Mouse (Mus musculus): Measurements from ENCODE around the gene Snrpd3. TPM values are rescaled to one million over a fixed set of nuclear protein-coding genes. Genes with fewer than 3 reads are reported as not detected.

Snrpd3 gene
- total and polyA plus RNA-seq, 2 experiments, result 12.5 to 26.6 TPM

GRCm38 (mm10) chr10:75559041-75559675 is 41.8 kb downstream of the Snrpd3 start:
- TF ChIP-seq POLR2A (IDR thresholded peaks at IDR 0.05; ENCODE audit: extremely low read depth, insufficient read depth, low read length) (no peak), CTCF (IDR thresholded peaks at IDR 0.05; ENCODE audit: low read depth, low read length) (no peak)
- no peak overlapping the region for H3K9ac ChIP-seq (ENCODE audit: low read depth, low read length)
- WGBS, result 13% methylated on average over 14 of the region's 14 CpGs
- peaks cover 9% of the 10 kb centered on the region for H3K27me3 ChIP-seq (ENCODE audit: control insufficient read depth, insufficient read depth, low read length)
- no peak overlapping the region for H3K4me3 ChIP-seq (ENCODE audit: insufficient read depth, low read depth, low read length)
- no peak for DNase-seq (ENCODE audit: extremely low read depth, low read depth, low spot score)
- no peaks in the 10 kb centered on the region for H3K36me3 ChIP-seq (ENCODE audit: control insufficient read depth, insufficient read depth, low read length)
- H3K4me1 ChIP-seq (ENCODE audit: control insufficient read depth, insufficient read depth, low read length), result 0 out of 2 replicates have a peak, but pooled peaks cover 2% of the 10 kb centered on the region
- no peaks in the 10 kb centered on the region for H3K79me2 ChIP-seq (ENCODE audit: control insufficient read depth, insufficient read depth, low read length)
- H3K27ac ChIP-seq (replicated peaks; ENCODE audit: insufficient read depth, low read depth, low read length), result no peak overlapping the region

GRCm38 (mm10) chr10:75559676-75560548 is 42.6 kb downstream of the Snrpd3 start, which contains the start of gene Lrrc75b:
Gene Lrrc75b (minus strand): TSS chr10:75560330.
- H3K27ac ChIP-seq (replicated peaks; ENCODE audit: insufficient read depth, low read depth, low read length), result no peak within 1 kb of the TSS
- H3K27me3 ChIP-seq (ENCODE audit: control insufficient read depth, insufficient read depth, low read length), result peaks cover 9% of the 10 kb centered on the region
- TF ChIP-seq POLR2A (IDR thresholded peaks at IDR 0.05; ENCODE audit: extremely low read depth, insufficient read depth, low read length), result no peak
- TF ChIP-seq CTCF (IDR thresholded peaks at IDR 0.05; ENCODE audit: low read depth, low read length), result no peak
- 3% methylated on average over 68 of the region's 75 CpGs for WGBS
- H3K4me3 ChIP-seq (ENCODE audit: insufficient read depth, low read depth, low read length), result peak within 1 kb of the TSS; percentile 2; the same call in 1 of the 2 replicates
- no peaks in the 10 kb centered on the region for H3K36me3 ChIP-seq (ENCODE audit: control insufficient read depth, insufficient read depth, low read length)
- H3K9ac ChIP-seq (ENCODE audit: low read depth, low read length), result 0 out of 2 replicates have a peak within 1 kb of the TSS, but pooled peaks have one; percentile 11
- H3K79me2 ChIP-seq (ENCODE audit: control insufficient read depth, insufficient read depth, low read length), result no peaks in the 10 kb centered on the region
- DNase-seq (ENCODE audit: extremely low read depth, low read depth, low spot score), result peak; percentile 58
- H3K4me1 ChIP-seq (ENCODE audit: control insufficient read depth, insufficient read depth, low read length), result 0 out of 2 replicates have a peak, but pooled peaks cover 2% of the 10 kb centered on the region

GRCm38 (mm10) chr10:75560549-75560899 is 43.2 kb downstream of the Snrpd3 start:
- whole genome bisulfite sequencing, result 38% methylated on average over 6 of the region's 6 CpGs
- no peak overlapping the region for H3K27ac ChIP-seq (replicated peaks; ENCODE audit: insufficient read depth, low read depth, low read length)
- H3K79me2 ChIP-seq (ENCODE audit: control insufficient read depth, insufficient read depth, low read length), result no peaks in the 10 kb centered on the region
- H3K4me1 ChIP-seq (ENCODE audit: control insufficient read depth, insufficient read depth, low read length), result 0 out of 2 replicates have a peak, but pooled peaks cover 2% of the 10 kb centered on the region
- no peak for TF ChIP-seq POLR2A (IDR thresholded peaks at IDR 0.05; ENCODE audit: extremely low read depth, insufficient read depth, low read length)
- H3K9ac ChIP-seq (ENCODE audit: low read depth, low read length), result no peak overlapping the region
- no peak for DNase-seq (ENCODE audit: extremely low read depth, low read depth, low spot score)
- H3K27me3 ChIP-seq (ENCODE audit: control insufficient read depth, insufficient read depth, low read length), result peaks cover 9% of the 10 kb centered on the region
- H3K36me3 ChIP-seq (ENCODE audit: control insufficient read depth, insufficient read depth, low read length), result no peaks in the 10 kb centered on the region
- H3K4me3 ChIP-seq (ENCODE audit: insufficient read depth, low read depth, low read length), result no peak overlapping the region

- H3K27ac ChIP-seq (replicated peaks; ENCODE audit: insufficient read depth, low read depth, low read length), result no peak within 1 kb of the TSS
- H3K4me1 ChIP-seq (ENCODE audit: control insufficient read depth, insufficient read depth, low read length), result 0 out of 2 replicates have a peak, but pooled peaks cover 2% of the 10 kb centered on the region
- no peak within 1 kb of the TSS for H3K9ac ChIP-seq (ENCODE audit: low read depth, low read length)
- TF ChIP-seq CTCF (IDR thresholded peaks at IDR 0.05; ENCODE audit: low read depth, low read length) (no peak), POLR2A (IDR thresholded peaks at IDR 0.05; ENCODE audit: extremely low read depth, insufficient read depth, low read length) (no peak)
- no peaks in the 10 kb centered on the region for H3K79me2 ChIP-seq (ENCODE audit: control insufficient read depth, insufficient read depth, low read length)
- 72% methylated on average over 10 of the region's 10 CpGs for WGBS
- H3K4me3 ChIP-seq (ENCODE audit: insufficient read depth, low read depth, low read length), result no peak within 1 kb of the TSS
- H3K36me3 ChIP-seq (ENCODE audit: control insufficient read depth, insufficient read depth, low read length), result no peaks in the 10 kb centered on the region
- peaks cover 9% of the 10 kb centered on the region for H3K27me3 ChIP-seq (ENCODE audit: control insufficient read depth, insufficient read depth, low read length)
- no peak for DNase-seq (ENCODE audit: extremely low read depth, low read depth, low spot score)
Measured at GRCm38 (mm10) chr10:75561071-75561654, 43.8 kb downstream of the Snrpd3 start, which contains the start of gene Ggt1. Gene Ggt1 (plus strand): TSS chr10:75561604.

- no peak for DNase-seq (ENCODE audit: extremely low read depth, low read depth, low spot score)
- WGBS, result 83% methylated on average over 8 of the region's 8 CpGs
- H3K27me3 ChIP-seq (ENCODE audit: control insufficient read depth, insufficient read depth, low read length), result peaks cover 9% of the 10 kb centered on the region
Measured at GRCm38 (mm10) chr10:75562596-75562995, 45.2 kb downstream of the Snrpd3 start.

More at GRCm38 (mm10) chr10:75562596-75562995, 45.2 kb downstream of the Snrpd3 start:
- TF ChIP-seq POLR2A (IDR thresholded peaks at IDR 0.05; ENCODE audit: extremely low read depth, insufficient read depth, low read length) (no peak), CTCF (IDR thresholded peaks at IDR 0.05; ENCODE audit: low read depth, low read length) (no peak)
- H3K79me2 ChIP-seq (ENCODE audit: control insufficient read depth, insufficient read depth, low read length), result no peaks in the 10 kb centered on the region
- H3K9ac ChIP-seq (ENCODE audit: low read depth, low read length), result no peak overlapping the region
- H3K4me3 ChIP-seq (ENCODE audit: insufficient read depth, low read depth, low read length), result no peak overlapping the region
- no peak overlapping the region for H3K27ac ChIP-seq (replicated peaks; ENCODE audit: insufficient read depth, low read depth, low read length)
- no peaks in the 10 kb centered on the region for H3K36me3 ChIP-seq (ENCODE audit: control insufficient read depth, insufficient read depth, low read length)
- H3K4me1 ChIP-seq (ENCODE audit: control insufficient read depth, insufficient read depth, low read length), result 0 out of 2 replicates have a peak, but pooled peaks cover 2% of the 10 kb centered on the region

Measured in liver, adult 2 months (tissue).